ENCODE assay signal across 12 mouse cellular contexts in the genomic region with DNA sequence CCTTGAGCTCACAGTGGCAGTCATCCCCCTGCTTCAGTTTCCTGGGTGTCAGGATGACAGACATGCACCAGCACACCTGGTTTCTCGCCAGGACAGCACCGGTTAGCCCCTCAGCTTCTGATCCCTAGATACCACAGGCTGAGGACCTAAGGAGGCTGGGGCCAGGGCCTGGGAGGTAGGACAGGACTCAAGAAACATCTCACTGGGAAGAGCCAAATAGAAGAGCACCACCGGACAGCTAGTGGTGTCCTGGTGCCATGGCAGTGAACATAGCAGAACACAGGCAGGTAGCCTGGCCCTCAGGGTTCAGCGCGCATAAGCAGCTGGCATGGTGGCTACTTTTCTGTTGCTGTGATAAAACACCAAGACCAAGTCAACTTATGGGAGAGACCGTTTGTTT. TPM values are rescaled to one million over a fixed set of nuclear protein-coding genes. Genes with fewer than 3 reads are reported as not detected.
"Had no signal": no experiment of that assay in that cellular context is flagged by ENCODE, and none has a peak within 500 bp of the region (broad histone marks: within the 10 kb centered on the region; RNA-seq: fewer than 3 reads in every experiment).

No protein-coding gene starts in this region.

- H3K4me3 ChIP-seq: kidney, embryonic 15.5 days; limb, embryonic 13.5 days; midbrain, embryonic 12.5 days; myocyte; neural tube, embryonic 15.5 days had no signal

- DNase-seq: kidney, postnatal 14 days; layer of hippocampus, postnatal 36 days; lung, adult 18-20 months; right cerebral cortex, adult 18-20 months; right cerebral cortex, postnatal 25 days; thymus, postnatal 4 days had no signal

- H3K27ac ChIP-seq: kidney, embryonic 15.5 days; limb, embryonic 13.5 days; liver, embryonic 14.5 days; midbrain, embryonic 12.5 days; neural tube, embryonic 15.5 days had no signal

- H3K27me3 ChIP-seq: kidney, embryonic 15.5 days; limb, embryonic 13.5 days; midbrain, embryonic 12.5 days; neural tube, embryonic 15.5 days had no signal

RNA-seq across cellular contexts. Expression of a gene that starts 18.0 kb away (rescaled TPM):
- polyA plus RNA-seq: limb, embryonic 13.5 days had no signal
